Mouse (Mus musculus): Measurements from ENCODE around the gene Fam20a.

Fam20a gene

DNA sequence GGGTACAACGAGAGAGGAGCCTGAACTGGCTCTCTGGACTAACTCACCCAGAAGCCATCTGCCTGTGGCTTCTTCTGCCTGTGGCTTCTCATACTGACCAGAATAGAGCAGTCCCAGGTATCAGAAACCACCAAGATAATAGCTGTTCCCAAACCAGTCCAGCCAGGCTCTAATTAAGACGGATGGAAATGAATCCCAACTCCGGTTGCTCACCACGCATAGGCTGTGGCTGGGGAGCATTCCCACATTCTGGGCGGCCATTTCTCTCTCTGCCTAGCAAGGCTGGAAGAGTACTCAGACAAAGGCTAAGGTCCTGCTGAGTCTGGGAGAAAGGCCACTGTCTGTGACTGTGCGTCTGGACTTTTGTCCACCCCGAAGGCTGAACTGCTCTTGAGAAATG lies 5.1 kb downstream of the Fam20a start:
- no peak for DNase-seq (ENCODE audit: low read depth)

DNA sequence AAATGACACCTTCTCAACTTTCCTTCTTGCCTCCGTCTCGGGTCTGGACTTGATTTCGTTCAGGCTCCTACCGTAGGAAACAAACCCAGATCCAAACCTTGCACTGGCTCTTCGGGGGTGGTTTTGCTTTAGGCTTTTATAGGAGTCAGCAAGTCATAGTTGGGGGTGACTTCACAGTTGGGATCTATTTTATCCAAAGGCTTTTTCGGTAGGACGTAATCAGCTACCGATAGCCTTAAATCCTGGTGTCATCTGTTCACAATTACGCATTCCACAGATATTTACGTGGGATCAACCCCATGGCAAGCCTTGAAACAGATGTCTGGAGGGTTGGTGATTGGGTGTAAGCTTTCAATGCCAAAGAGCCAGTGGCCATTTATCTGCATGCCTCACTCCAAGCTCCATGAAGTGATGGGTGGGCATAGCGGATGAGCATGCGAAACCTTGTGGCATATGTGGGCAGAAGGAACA lies 6.7 kb downstream of the Fam20a start:
- DNase-seq (ENCODE audit: low read depth), result no peak

DNA sequence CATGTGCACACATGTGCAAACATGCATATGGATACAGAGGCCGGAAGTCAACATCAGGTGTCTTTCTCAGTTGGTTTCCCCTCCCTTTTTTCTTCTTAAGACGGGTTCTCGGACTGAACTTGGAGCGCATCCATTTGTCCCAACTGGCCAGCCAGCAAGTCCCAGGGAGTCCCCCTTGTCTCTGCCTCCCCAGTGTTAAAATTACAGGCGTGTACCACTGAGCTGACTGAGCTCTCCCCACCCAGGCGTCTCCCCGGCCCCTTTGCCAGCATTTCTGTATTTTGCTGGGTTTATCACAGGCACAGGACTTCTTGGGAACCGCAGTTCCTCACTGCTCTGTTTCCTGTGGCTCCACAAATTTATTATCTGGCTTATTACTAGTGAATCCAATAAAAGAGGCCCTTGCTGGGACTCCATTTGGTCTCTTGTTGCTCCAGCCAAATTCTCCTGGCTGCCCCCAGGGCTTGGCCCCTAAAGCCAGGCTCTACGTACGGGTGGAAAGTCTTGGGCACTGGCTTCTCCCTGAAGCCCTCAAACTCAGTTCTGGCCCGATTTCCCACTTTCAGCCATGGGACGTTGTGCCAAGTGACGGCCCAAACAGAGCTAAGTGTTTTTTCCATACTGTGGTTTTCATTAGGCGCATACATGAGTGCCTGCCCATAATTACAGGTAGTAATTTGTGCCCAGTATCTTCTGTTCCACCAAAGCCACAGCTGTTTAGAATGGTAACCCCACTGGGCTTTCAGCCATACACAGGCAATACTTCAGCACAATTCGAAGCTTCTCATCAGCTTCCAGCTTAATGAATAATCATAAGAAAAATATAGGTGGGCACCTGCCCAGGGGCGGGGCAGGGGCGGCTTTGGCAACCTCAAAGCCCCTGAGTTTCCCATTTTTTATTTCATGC lies 7.5 kb downstream of the Fam20a start:
- DNase-seq (ENCODE audit: low read depth), result no peak

DNA sequence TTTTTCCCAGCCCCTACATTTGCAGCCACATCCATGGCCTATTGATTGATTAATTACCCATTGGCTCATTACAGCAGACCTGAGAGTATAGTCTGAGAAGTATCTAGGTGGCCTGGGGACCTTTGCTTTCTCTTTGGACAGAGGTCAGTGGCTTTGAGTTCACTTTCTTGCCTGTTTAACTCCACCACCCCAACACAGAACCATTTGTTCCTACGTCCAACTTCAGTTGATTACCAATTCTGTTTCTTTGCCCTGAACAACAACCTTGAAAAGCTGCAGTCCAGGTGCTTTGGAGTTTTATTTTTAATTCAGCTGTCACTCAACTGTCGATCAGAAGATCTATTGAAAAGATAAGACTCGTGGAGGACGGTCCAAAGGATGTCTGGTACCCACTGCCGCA lies 12.6 kb downstream of the Fam20a start:
- DNase-seq (ENCODE audit: low read depth), result no peak

DNA sequence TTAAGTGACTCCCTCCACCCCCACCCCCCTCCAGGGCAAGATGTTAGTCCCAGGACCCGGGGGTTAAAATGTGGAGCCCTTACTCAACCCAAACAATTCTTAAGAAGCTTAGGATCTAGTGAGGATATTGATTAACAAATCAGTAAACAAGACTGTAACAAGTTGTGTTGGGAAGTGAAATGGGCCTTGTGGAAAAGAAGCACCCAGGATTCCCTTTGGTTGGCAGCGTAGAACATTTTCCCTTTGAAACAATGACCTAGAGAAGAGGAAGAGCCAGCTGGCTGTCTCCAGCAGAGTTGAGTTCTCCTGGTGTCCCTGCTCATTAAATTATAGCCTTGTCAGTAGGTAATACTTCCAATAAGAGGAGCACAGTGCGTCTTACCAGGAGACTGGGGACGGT lies 13.3 kb downstream of the Fam20a start:
- no peak for DNase-seq (ENCODE audit: low read depth)

DNA sequence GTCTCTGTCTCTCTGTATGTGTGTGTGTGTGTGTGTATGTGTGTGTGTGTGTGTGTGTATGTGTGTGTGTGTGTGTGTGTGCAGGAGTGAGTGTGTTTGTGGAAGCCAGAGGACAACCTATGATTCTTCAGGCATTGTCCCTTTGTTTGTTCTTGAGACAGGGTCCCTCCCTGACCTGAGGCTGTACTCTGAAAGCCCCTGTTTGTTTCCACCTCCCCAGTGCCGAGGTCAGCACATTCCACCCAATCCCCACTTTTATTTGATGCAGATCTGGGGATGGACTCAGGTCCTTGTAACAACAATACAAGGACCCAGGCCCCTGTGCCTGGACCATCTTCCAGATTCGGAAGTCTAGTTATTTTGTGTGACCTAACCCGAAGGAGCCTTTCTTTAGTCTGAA lies 14.6 kb downstream of the Fam20a start:
- no peak for DNase-seq (ENCODE audit: low read depth)

DNA sequence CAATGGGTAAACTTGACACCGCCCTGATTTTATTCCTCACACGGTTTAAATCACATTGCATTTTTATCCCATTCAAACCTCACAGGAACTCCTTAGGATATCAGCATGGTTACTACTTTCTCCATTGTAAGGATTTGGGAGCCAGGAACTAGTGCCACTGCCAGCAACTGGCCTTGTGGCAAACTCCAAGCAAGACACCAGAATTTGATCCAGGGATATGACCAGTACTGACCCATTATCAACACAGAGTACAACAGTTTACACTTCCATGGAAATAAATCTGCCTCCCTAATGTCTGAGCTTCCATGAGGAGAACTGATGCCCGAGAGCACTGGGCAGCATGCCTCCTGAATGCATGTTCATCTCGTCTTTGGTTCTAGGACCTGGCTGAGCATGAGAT lies 15.5 kb downstream of the Fam20a start:
- DNase-seq (ENCODE audit: low read depth), result no peak

DNA sequence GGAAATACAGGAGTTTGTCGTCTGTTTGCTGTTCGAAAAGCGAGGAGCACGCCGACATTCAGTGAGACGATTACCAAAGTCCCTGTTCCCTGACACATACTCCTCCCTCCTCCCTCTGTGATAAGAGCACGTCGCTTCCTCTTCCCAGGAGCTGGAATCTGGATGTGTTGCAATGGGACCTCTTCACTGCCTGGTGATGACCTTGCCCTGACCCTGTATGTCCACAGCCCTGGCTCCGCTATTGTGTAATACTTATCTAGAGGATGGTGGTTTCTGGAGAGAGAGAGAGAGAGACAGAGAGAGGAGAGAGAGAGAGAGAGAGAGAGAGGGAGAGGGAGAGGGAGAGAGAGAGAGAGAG lies 16.0 kb downstream of the Fam20a start:
- no peak for DNase-seq (ENCODE audit: low read depth)

DNA sequence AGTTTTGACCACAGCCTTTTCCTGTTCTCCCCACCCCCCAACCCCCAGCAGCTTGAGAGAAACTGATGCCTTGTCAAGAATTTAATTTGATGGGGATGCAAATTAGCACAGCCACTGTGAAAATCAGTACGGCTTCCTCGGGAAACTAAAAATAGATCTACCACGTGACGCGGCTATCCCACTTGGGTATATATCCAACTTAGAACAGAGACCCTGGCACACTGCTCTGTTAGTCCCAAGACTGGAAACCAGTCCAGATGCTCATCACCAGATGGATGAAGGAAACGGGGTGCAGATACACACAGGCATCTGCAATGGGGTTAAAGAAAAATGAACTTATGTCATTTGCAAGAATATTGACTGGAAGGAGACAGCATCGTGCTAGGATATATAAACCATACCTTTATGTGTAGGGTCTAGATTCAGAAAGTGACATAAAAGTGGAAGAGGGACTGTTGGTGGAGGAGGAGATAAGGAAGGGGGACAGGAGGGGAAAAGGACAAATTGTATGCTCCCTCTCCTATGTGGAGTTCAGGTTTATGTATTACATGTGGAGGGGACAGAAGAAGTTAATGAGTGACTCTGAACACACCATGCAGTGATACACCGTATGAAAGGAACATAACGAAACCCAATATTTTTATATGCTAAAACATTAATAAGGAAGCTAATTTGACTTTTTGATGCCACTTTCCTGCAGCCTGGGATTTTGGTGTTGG lies 16.6 kb downstream of the Fam20a start:
- no peak for DNase-seq (ENCODE audit: low read depth)

DNA sequence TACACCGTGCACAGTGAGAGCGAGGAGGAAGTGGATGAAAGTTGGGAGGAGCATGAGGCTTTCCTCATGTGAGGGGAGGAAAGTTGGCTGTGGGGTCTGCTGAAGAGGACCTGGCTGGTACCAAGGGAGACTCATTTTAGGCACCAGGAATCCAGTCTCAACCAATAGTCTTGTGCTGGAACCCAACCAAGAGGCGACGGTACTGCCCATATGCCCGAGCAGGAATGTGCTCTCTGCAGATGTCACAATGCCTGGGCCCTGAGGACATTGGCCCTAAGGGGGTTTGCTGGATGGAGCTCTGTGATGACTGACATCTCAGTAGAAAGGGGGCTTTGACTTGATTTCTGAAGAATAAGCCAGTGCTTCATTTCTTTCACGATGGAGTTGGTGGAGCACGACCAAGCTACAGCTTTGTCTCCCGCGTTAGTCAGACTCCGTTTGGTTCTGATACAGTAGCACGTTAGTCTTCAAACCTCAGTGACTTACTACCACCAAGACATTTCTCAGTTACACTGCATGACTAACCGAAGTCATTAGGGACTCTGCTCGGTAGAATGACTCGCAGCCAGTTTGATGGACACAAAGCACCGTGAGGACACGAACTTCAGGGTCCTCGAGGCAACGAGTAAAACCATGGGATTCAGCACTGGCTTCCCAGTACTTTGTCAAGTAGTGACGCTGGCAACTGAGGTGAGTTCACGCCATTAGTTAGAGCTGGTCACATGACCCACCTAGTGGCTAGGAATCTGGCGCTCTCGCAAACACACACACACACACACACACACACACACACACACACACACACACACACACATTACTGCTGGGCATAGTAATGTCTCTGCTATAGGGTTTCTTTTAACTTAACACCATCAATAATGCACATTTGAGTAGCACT lies 17.5 kb downstream of the Fam20a start:
- no peak for DNase-seq (ENCODE audit: low read depth)

DNA sequence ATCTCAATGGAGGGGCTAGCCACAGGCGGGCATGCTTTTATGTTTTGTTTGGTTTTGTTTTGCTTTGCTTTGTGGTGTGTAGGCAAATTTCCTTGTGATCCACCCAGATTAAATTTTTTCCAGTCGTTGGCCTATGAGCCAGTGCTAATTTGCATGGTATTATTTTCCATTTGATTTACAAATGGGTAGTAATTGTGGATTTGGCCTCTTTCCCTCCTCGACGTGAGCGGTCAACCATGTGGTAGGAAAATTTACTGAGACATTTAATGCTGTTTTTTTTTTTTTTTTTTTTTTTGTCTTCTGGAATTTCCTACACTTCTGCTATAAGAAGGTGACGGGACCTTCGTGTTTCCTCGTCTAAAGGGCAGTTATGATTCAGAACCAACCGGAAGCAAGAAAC lies 18.2 kb downstream of the Fam20a start:
- no peak for DNase-seq (ENCODE audit: low read depth)

DNA sequence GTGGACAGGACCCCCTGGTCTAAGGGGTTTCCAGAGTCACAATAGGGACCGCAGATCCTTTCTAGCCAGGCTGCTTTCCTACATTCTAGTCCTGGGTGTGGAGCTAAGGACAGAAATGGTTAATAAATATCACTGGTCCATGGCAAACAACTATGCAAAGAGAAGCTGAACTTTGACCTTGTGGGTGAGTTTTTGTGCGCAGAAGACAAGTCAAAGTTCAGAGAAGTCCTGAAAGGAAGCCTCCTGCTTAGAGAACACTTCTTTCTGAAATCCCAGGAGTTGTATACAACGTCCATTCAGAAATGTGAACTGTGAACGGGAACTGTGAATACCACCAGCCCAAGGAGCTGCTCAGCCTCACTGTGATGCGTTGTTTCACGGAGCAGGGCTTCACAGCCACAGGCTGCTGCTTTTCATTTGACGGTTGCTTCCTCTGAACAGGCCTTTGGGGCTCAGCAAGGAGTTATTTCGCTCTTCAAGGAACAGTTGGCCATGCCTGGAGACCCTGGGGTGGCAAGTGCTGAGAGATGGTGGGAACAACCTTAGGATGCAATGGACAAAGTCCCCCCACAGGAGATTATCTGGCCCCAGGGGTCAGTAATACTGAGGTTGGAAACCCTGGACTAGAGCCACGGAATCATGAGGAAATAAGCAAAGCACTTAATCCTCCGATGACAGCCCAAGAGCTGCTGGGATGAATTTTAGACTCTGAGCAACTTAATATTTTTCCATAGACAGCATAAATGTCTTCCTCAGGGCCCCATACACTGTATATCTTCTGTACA lies 19.9 kb downstream of the Fam20a start:
- no peak for DNase-seq (ENCODE audit: low read depth)

DNA sequence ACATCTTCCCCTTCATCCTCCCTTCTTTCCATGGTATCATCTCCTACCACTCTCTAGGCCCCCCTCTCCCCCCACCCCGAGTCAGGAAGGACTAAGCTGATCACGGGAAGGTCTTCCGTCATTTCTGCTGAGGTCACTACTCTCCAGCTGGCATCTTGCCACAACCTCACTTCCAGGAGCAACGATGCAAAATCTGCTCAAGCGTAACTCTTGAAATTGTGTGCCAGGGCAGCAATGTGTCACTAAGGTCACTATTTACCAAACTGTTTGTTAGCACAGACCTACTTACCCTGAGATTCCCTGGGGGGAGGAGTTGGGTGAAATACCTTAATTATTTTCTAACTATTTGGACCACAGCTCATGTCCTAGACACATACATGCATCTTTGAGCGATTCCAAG lies 21.3 kb downstream of the Fam20a start:
- DNase-seq (ENCODE audit: low read depth), result no peak

DNA sequence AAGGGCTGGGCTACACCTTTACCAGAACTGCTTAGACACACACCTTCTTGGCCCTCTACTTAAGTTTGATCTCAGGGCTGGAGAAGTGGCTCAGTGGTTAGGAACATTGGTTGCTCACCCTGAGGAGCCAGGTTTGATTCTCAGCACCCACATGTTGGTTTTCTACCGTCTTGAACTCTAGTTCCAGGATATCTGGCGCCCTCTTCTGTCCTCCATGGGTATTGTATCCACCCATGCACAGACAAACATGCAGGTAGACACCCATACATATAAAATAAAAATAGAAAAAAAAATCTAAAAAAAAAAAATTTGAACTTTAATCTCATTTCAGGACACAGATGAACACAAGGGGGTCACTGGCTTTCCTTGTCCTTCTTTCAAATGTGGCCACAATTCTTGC lies 22.3 kb downstream of the Fam20a start:
- DNase-seq (ENCODE audit: low read depth), result peak; percentile 39

DNA sequence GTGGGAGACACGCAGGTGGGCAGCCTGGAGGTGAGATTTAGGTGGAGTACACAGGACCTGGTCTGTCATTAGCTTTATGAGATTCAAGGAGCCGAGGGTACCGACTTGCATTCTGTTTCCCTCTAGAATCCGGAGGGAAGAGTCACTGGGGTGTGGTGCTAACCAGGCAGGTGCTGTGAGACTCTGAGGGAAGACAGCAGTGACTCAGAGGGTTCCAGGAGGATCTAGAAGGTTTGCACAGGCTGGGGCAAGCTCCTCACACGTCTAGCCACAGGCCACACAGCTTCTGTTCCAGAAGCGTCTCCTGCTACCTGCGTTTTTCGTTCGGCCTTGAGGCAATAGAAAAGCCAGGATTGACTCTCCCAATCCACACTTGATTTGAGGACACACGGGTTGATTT lies 23.3 kb downstream of the Fam20a start:
- DNase-seq (ENCODE audit: low read depth), result no peak

DNA sequence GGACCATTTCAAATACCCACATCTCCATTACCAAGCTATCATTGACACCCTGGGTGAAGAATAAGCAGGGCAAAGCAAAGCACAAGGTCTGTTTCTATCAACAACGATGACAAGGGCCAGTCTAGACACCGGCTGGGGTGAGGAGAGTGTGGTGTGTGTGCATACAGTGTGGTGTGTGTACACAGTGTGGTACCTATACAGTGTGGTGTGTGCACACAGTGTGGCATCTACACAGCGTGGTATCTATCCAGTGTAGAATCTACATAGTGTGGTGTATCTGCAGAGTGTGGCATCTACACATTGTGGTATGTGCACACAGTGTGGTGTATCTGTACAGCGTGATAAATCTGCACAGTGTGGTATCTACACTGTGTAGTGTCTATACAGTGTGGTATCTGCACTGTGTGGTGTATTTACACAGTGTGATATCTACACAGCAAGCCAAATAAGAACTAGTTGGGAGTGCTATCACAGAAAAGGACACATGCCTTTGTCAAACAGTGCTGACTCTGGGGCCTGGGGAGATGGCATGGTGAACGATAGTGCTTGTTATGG lies 24.9 kb downstream of the Fam20a start:
- DNase-seq (ENCODE audit: low read depth), result no peak

DNA sequence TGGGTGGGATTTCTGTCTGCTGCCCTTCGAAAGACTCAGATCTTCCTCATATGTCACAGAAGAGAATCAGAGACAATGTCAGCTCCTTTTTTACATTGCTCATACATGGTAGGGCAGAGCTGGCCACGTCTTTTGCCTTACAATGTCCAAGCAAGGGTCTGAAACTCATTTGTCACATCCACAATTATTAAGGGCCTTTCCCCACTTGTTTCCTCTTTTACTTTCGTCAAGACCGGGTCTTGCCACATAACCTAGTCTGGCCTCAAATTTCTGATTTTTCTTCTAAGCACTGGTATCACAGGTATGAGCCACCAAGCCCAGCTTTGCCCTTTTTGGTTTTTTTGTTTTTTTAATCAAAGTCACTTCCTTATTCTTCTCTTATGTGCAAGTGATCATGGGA lies 25.6 kb downstream of the Fam20a start:
- no peak for DNase-seq (ENCODE audit: low read depth)

DNA sequence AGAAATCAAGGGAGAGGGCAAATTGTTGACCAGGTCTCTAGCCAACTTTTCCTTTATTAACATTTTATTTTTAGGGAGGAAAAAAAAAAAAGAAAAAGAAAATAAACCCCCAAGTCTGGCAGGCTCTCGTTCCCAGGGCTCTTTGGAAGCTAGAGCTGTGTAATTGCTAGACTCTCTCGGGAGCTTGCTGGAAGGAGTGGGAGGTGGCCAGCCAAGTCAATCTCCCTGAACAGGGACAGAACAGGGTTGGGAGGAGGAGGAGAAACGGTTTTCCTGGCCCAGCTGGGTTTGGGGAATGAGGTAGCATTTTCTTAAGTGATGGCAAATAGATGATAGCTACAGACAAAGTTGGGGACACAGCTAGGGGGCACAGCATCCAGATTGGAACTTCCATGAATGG lies 29.3 kb downstream of the Fam20a start:
- no peak for DNase-seq (ENCODE audit: low read depth)

DNA sequence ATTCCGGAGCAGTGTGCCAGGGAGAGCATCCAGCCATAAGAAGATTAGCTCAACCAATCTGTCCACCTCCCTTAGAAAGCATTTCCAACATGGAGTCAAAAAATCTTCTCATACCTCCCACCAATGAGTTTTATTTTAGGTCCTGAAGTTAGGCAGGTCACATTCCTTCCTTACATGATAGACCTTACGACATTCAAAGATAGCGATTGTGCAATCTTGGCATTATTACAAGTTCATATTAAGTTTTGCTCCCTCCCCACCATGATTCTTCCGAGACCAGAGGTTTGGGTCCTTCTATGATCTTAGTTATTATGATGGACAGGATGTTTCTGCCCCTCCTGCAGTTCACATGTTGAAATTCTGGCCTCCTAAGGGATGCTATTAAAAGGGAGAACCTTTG lies 32.5 kb downstream of the Fam20a start:
- no peak for DNase-seq (ENCODE audit: low read depth)

DNA sequence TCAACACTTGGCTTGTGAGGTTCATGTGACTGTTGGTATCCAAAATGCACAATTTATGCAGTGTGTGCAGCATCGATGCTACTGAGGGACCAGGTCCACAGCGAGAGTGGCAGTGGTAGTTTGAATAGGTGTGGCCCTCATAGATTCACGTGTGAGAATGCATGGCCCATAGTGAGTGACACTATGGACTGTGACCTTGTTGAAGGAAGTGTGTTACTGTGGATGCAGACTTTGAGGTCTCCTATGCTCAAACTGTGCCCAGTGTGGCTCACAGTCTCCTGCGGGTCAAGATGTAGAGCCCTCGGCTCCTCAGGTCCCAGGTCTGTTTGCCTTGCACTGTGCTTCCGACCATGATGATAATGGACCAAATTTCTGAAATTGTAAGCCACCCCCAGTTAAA lies 39.9 kb downstream of the Fam20a start:
- no peak for DNase-seq (ENCODE audit: low read depth)

DNA sequence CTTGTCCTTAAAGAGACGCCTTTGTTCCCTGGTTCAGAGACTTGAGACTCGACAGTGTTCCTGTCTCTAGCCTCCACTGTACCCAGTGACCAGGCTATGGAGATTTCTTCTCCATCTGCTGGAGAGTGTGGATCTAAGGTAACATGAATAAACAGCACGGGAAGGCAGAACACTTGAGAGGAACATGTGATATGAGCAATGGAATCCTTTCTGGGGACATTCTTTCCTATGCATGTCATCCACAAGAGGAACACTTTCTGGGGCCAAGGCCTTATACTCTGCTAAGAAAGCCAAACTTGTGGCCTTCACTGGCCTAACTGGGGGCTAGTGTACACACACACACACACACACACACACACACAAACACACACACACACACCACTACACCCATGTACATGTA lies 40.5 kb downstream of the Fam20a start:
- DNase-seq (ENCODE audit: low read depth), result no peak

Data from induced T-regulatory cell, adult 2 months (primary cell).